Mouse (Mus musculus) liver, postnatal 0 days (tissue): ENCODE data around the gene Crtc1.

Experiments
- CTCF ChIP-seq: sonication (generic); IDR thresholded peaks from 2 replicates; pipeline ENCODE4 v1.5.1; 2016; ENCODE audit warnings: antibody characterized with exemption, low read depth
- EP300 ChIP-seq: IDR thresholded peaks from 2 replicates; pipeline ENCODE4 v1.6.1; 2016; ENCODE audit warnings: antibody characterized with exemption, low read depth, mild to moderate bottlenecking

DNA sequence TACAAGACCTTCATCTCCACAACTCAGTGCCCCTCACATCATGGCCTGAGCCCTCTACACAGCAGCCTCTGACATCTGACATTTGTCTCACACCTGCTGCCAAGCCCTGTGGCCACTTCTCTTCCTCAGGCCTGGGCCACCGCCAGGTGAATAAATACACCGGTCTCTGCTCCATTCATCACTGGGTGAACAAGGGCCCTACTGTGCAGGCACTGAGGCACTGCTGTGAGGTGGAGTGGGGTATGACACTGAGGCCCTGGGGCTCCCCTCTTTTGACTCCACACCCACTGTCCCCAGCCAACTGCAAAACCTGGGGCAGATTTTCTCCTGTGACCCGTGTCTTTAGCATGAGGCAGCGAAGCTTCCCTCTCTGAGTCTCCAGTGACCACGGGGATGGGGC is 72.8 kb downstream of the Crtc1 start:
- no peak for TF ChIP-seq CTCF
- TF ChIP-seq EP300: no peak
